In the genomic region with DNA sequence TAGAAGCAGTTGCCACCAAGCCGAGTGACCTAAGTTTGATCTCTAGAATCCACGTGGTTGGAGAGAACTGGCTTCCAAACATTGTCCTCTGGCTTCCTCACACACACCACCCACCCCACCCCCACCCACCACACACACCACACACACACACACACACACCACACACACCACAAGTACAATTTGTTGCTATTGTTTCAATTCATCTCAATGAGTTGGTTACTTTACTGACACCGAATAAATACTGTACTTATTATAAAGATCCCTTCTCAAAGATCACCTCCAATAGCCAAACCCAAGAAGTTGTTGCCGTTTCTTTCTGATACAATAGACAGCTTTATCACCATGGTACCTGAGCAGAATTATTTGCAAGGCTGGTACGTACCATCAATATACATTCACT, we compare ENCODE assay signal across 11 mouse cellular contexts. TPM values are rescaled to one million over a fixed set of nuclear protein-coding genes. Genes with fewer than 3 reads are reported as not detected.
DNase-seq lines count a peak whose midpoint lies in the region; ATAC-seq lines count a peak whose summit lies in the region.
"Had no signal": no experiment of that assay in that cellular context is flagged by ENCODE, and none has a peak within 500 bp of the region (broad histone marks: within the 10 kb centered on the region; RNA-seq: fewer than 3 reads in every experiment).

A gene (minus strand): TSS at position 101 of the 400 bp plus-strand sequence.

- H3K27ac ChIP-seq in kidney, embryonic 14.5 days (ENCODE audit: low read depth, low read length) = no peak within 1 kb of the TSS
- no peak within 1 kb of the TSS for H3K27ac ChIP-seq in embryonic facial prominence, embryonic 12.5 days
- no peak within 1 kb of the TSS for H3K27ac ChIP-seq in hindbrain, embryonic 13.5 days
- no peak within 1 kb of the TSS for H3K27ac ChIP-seq in limb, embryonic 15.5 days

- DNase-seq in kidney, postnatal 14 days = no peak
- no peak for DNase-seq in gastrocnemius, postnatal 4 days (ENCODE audit: low spot score in 2 of 2)
- no peak for DNase-seq in cerebellum, adult 9-10 months
- no peak for DNase-seq in thymus, postnatal 0 days (ENCODE audit: low spot score)
- DNase-seq: liver had no signal

- peak within 1 kb of the TSS; percentile 78 for H3K4me2 ChIP-seq in kidney, embryonic 14.5 days (replicated peaks; ENCODE audit: low read depth, low read length)
- peak within 1 kb of the TSS; percentile 73 for H3K4me2 ChIP-seq in embryonic facial prominence, embryonic 12.5 days (replicated peaks)
- peak within 1 kb of the TSS; percentile 59 for H3K4me2 ChIP-seq in hindbrain, embryonic 13.5 days
- H3K4me2 ChIP-seq in limb, embryonic 15.5 days = peak within 1 kb of the TSS; percentile 90

- H3K9ac ChIP-seq in kidney, embryonic 14.5 days (ENCODE audit: low read depth, low read length) = no peak within 1 kb of the TSS
- H3K9ac ChIP-seq in embryonic facial prominence, embryonic 12.5 days = no peak within 1 kb of the TSS
- H3K9ac ChIP-seq in hindbrain, embryonic 13.5 days = no peak within 1 kb of the TSS; the same call in 1 of the 2 replicates
- no peak within 1 kb of the TSS for H3K9ac ChIP-seq in limb, embryonic 15.5 days

- H3K27me3 ChIP-seq in kidney, embryonic 14.5 days (ENCODE audit: control insufficient read depth, insufficient read depth, low read length) = peaks cover 40% of the 10 kb centered on the region
- H3K27me3 ChIP-seq in embryonic facial prominence, embryonic 12.5 days = peaks cover 51% of the 10 kb centered on the region
- peaks cover 93% of the 10 kb centered on the region for H3K27me3 ChIP-seq in hindbrain, embryonic 13.5 days
- peaks cover 45% of the 10 kb centered on the region for H3K27me3 ChIP-seq in limb, embryonic 15.5 days

- peak within 1 kb of the TSS; percentile 43 for H3K4me3 ChIP-seq in kidney, embryonic 14.5 days (ENCODE audit: low read length)
- peak within 1 kb of the TSS; percentile 40; the same call in 1 of the 2 replicates for H3K4me3 ChIP-seq in embryonic facial prominence, embryonic 12.5 days
- H3K4me3 ChIP-seq in hindbrain, embryonic 13.5 days = peak within 1 kb of the TSS; percentile 41
- H3K4me3 ChIP-seq in limb, embryonic 15.5 days = peak within 1 kb of the TSS; percentile 47
- H3K4me3 ChIP-seq: myocyte had no signal

- WGBS in kidney, embryonic 14.5 days = 74% methylated on average over 5 of the region's 5 CpGs
- 79% methylated on average over 5 of the region's 5 CpGs for WGBS in embryonic facial prominence, embryonic 12.5 days
- WGBS in hindbrain, embryonic 13.5 days = 73% methylated on average over 5 of the region's 5 CpGs
- WGBS in limb, embryonic 15.5 days = 76% methylated on average over 5 of the region's 5 CpGs

- H3K9me3 ChIP-seq in kidney, embryonic 14.5 days (ENCODE audit: control insufficient read depth, low read length) = no peaks in the 10 kb centered on the region
- no peaks in the 10 kb centered on the region for H3K9me3 ChIP-seq in embryonic facial prominence, embryonic 12.5 days
- H3K9me3 ChIP-seq in hindbrain, embryonic 13.5 days = no peaks in the 10 kb centered on the region
- H3K9me3 ChIP-seq in limb, embryonic 15.5 days = no peaks in the 10 kb centered on the region

- no peak for ATAC-seq in kidney, embryonic 14.5 days (ENCODE audit: low FRiP score, low TSS enrichment)
- no peak for ATAC-seq in embryonic facial prominence, embryonic 12.5 days (ENCODE audit: insufficient number of reproducible peaks, insufficient read depth, low FRiP score, low TSS enrichment)
- ATAC-seq in hindbrain, embryonic 13.5 days (ENCODE audit: low FRiP score) = no peak
- ATAC-seq in limb, embryonic 15.5 days (ENCODE audit: insufficient number of reproducible peaks, low FRiP score, low TSS enrichment, low read depth) = no peak

- H3K36me3 ChIP-seq in kidney, embryonic 14.5 days (ENCODE audit: control insufficient read depth, insufficient read depth, low read length) = no peaks in the 10 kb centered on the region
- H3K36me3 ChIP-seq in embryonic facial prominence, embryonic 12.5 days = no peaks in the 10 kb centered on the region
- no peaks in the 10 kb centered on the region for H3K36me3 ChIP-seq in hindbrain, embryonic 13.5 days
- H3K36me3 ChIP-seq in limb, embryonic 15.5 days = no peaks in the 10 kb centered on the region
- H3K36me3 ChIP-seq: G1E had no signal

- H3K4me1 ChIP-seq in kidney, embryonic 14.5 days (ENCODE audit: control insufficient read depth, insufficient read depth, low read length) = peaks cover 4% of the 10 kb centered on the region; the same call in 1 of the 2 replicates
- peaks cover 11% of the 10 kb centered on the region for H3K4me1 ChIP-seq in embryonic facial prominence, embryonic 12.5 days
- peaks cover 13% of the 10 kb centered on the region for H3K4me1 ChIP-seq in hindbrain, embryonic 13.5 days (replicated peaks)
- peaks cover 20% of the 10 kb centered on the region for H3K4me1 ChIP-seq in limb, embryonic 15.5 days

RNA-seq across cellular contexts. Expression of the gene that starts here (rescaled TPM):
- 0.29 TPM in 1 of 2 replicates, not detected in the other for polyA plus RNA-seq in kidney, embryonic 14.5 days (2014; fragmentation: Nextera tagmentation; extraction: Ambion mirVana)
- 0.64 and 2.2 TPM in 2 replicates for polyA plus RNA-seq in embryonic facial prominence, embryonic 12.5 days (2016; fragmentation: Nextera tagmentation; extraction: Ambion mirVana)
- polyA plus RNA-seq in hindbrain, embryonic 13.5 days (2015; fragmentation: Nextera tagmentation; extraction: Ambion mirVana) = 3.9 and 7.2 TPM in 2 replicates
- 10.8 and 12.7 TPM in 2 replicates for polyA plus RNA-seq in limb, embryonic 15.5 days (2015; fragmentation: Nextera tagmentation; extraction: Ambion mirVana)
- total RNA-seq in gastrocnemius, postnatal 4 days (2021) = under 1 TPM in 1 of 2 experiments, not detected in 1; 0.22 TPM
- polyA plus RNA-seq in thymus, postnatal 0 days (2015; fragmentation: Nextera tagmentation; extraction: Ambion mirVana) = 4.0 and 5.2 TPM in 2 replicates
- polyA plus RNA-seq: myocyte had no signal
